Mouse (Mus musculus) spleen, postnatal 36 days (tissue): ENCODE results near the gene Txndc8.
A peak's percentile ranks its signal among the peaks of the same experiment; 100 is the strongest.

Source experiments
- DNase-seq, 2 experiments: peaks; one replicate each; pipeline ENCODE4 v3.0.0; 2022; ENCODE audit warnings: low spot score in 2 of 2, mixed read lengths in 1 of 2

The Txndc8 gene

GRCm38 (mm10) chr4:58009024-58009423 is at the start of gene Txndc8:
Txndc8 (minus strand) TSS chr4:58009124.
- DNase-seq: no peak

- DNase-seq: no peak
Measured at GRCm38 (mm10) chr4:58055653-58056052, 46.7 kb upstream of the Txndc8 start.

- DNase-seq: no peak
Measured at GRCm38 (mm10) chr4:58054441-58054840, 45.5 kb upstream of the Txndc8 start.

- no peak for DNase-seq
Measured at GRCm38 (mm10) chr4:58050746-58051145, 41.8 kb upstream of the Txndc8 start.

- no peak for DNase-seq
Measured at GRCm38 (mm10) chr4:58050276-58050675, 41.4 kb upstream of the Txndc8 start.

- DNase-seq: no peak
Measured at GRCm38 (mm10) chr4:58044833-58045232, 35.9 kb upstream of the Txndc8 start.

- DNase-seq: no peak
Measured at GRCm38 (mm10) chr4:58044356-58044755, 35.4 kb upstream of the Txndc8 start.

GRCm38 (mm10) chr4:58040093-58040492 is 31.2 kb upstream of the Txndc8 start:
- no peak for DNase-seq

GRCm38 (mm10) chr4:58037096-58037705 is 28.3 kb upstream of the Txndc8 start:
- DNase-seq: no peak

GRCm38 (mm10) chr4:58034663-58035062 is 25.7 kb upstream of the Txndc8 start:
- no peak for DNase-seq

GRCm38 (mm10) chr4:58032714-58033113 is 23.8 kb upstream of the Txndc8 start:
- DNase-seq: no peak

GRCm38 (mm10) chr4:58003501-58003900 is 5.4 kb downstream of the Txndc8 start:
- DNase-seq: no peak

- no peak for DNase-seq
Measured at GRCm38 (mm10) chr4:57991425-57991824, 17.5 kb downstream of the Txndc8 start.

- DNase-seq: no peak
Measured at GRCm38 (mm10) chr4:57974400-57975117, 34.4 kb downstream of the Txndc8 start.

GRCm38 (mm10) chr4:57973592-57974268 is 35.2 kb downstream of the Txndc8 start:
- no peak for DNase-seq

- no peak for DNase-seq
Measured at GRCm38 (mm10) chr4:57970285-57970684, 38.6 kb downstream of the Txndc8 start.

GRCm38 (mm10) chr4:57967195-57967594 is 41.7 kb downstream of the Txndc8 start:
- no peak for DNase-seq

- DNase-seq: no peak
Measured at GRCm38 (mm10) chr4:57965516-57965915, 43.4 kb downstream of the Txndc8 start.

GRCm38 (mm10) chr4:57964143-57964542 is 44.8 kb downstream of the Txndc8 start:
- DNase-seq: no peak

GRCm38 (mm10) chr4:57959056-57959455 is 49.9 kb downstream of the Txndc8 start:
- no peak for DNase-seq

- DNase-seq: peak in 1 of 2 experiments; percentile 25
Measured at GRCm38 (mm10) chr4:57958098-57958497, 50.8 kb downstream of the Txndc8 start.

GRCm38 (mm10) chr4:57957200-57958085 is 51.5 kb downstream of the Txndc8 start:
- no peak for DNase-seq
